Mouse (Mus musculus): ENCODE measurements at regions not wholly inside any gene's neighbourhood (a gene's known extent, or its start where the extent isn't known, plus 50 kb on each side); places are given as distances from the start of the nearest gene placed in this dataset.

GRCm38 (mm10) chr1:164602568-164602967 is 144.4 kb upstream of the Atp1b1 start:
- TF ChIP-seq CTCF (IDR thresholded peaks at IDR 0.05; ENCODE audit: extremely low read depth, insufficient read depth, low read length) (no peak), POLR2A (IDR thresholded peaks at IDR 0.05; ENCODE audit: extremely low read depth, insufficient read depth, low read length) (no peak)
- no peak overlapping the region for H3K4me3 ChIP-seq (ENCODE audit: insufficient read depth, low read length)
- H3K4me1 ChIP-seq (ENCODE audit: control insufficient read depth, insufficient read depth, low read length): no peaks in the 10 kb centered on the region
- no peak overlapping the region for H3K27ac ChIP-seq (ENCODE audit: insufficient read depth, low read length)

DNA sequence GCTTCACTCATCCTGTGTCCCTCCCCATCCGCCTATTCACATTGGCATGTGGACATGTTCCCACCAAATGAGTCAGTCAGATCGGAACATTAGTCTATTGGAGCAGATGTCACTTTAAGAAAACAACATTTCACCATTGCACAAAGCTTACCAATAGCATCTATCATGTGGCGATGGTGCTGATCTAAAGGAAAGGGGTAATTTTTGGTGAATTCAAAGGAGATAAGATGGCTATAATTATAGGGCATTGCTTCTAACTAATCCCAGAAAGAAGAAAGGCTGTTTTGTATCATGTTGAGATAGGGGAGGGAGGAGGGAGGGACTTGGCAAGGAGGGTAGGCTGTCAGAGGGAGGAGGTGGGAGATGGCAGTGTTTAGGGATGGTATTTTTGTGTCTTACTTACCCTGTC is 132.1 kb upstream of the Atp1b1 start:
- TF ChIP-seq CTCF (IDR thresholded peaks at IDR 0.05; ENCODE audit: extremely low read depth, insufficient read depth, low read length) (no peak), POLR2A (IDR thresholded peaks at IDR 0.05; ENCODE audit: extremely low read depth, insufficient read depth, low read length) (no peak)
- peaks cover 11% of the 10 kb centered on the region for H3K4me1 ChIP-seq (ENCODE audit: control insufficient read depth, insufficient read depth, low read length)
- H3K4me3 ChIP-seq (ENCODE audit: insufficient read depth, low read length): no peak overlapping the region
- peak overlapping the region; percentile 70 for H3K27ac ChIP-seq (ENCODE audit: insufficient read depth, low read length)

DNA sequence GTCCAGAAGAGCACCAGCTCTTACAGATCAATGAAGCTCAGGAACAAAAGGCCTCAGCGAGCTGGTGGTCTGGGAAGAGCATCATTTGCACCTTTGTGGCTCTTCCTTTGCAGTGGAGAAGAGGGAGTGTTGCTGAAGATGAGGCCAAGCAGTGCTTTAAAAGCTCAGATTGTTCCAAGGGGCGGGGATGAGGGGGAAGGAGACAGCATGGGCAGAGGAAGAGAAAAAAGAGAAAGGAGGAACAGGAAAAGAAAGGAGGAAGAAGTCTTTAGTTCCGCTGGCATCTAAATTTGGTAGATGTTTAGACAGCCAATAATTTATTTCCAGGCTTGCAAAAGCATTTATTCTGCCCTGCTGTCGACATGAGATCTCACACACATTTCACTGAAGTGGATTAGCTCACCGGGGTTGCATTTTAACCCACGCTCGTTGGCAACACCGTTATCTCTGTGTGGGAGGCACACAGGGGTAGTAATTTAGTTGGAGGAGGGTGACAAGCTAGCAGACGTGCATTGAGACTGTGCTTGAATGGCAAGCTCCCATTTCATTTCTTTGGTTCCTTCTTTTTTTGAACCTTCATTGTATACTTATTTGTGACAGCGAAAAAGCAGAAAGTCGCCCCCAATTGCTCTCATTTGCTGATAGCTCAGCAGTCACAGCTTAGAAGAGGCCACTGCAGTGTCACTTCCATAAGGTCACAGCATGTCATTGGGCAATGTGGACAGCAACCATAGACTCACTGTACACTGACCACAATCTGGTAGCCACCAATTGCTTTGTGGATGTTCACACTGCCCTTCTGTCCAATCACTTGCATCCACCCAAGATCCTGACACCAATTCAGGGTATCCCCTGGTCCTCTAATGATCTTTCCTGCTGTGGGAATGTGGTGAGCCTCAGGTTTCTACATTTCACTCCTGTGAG is 128.2 kb upstream of the Atp1b1 start:
- peaks cover 11% of the 10 kb centered on the region for H3K4me1 ChIP-seq (ENCODE audit: control insufficient read depth, insufficient read depth, low read length)
- no peak overlapping the region for H3K4me3 ChIP-seq (ENCODE audit: insufficient read depth, low read length)
- TF ChIP-seq POLR2A (IDR thresholded peaks at IDR 0.05; ENCODE audit: extremely low read depth, insufficient read depth, low read length): no peak
- no peak for TF ChIP-seq CTCF (IDR thresholded peaks at IDR 0.05; ENCODE audit: extremely low read depth, insufficient read depth, low read length)
- peak overlapping the region; percentile 20; the same call in 1 of the 2 replicates for H3K27ac ChIP-seq (ENCODE audit: insufficient read depth, low read length)

DNA sequence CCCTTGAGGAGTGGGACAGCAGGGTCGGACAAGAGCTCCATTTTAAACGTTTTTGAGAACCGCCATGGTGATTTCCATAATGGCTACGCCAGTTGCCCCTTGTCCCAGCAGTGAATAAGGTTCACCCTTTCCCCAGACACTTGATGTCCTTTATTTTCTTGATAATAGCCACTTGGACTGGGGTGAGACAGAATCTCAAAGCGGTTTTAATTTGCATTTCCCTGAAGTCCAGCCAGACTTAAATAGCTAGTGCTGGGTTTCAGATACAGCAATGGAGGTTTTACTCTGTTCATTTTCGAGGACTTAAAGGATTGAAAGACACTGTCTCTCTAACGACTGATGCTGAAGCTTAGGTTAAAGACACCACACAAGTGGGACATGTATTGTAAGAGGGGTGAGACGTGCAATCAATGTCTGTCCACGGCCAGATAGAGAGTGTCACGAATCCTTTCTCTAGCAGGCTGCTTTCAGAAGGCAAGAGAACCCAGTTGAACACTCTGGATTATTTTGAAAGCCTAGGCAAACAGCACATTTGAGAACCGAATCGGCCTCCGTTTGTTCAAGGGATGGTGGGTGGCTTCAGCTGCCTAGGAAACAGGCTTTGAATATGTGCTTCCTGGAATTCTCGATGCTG is 118.8 kb upstream of the Atp1b1 start:
- Histone ChIP-seq H3K27ac (ENCODE audit: insufficient read depth, low read length) (peak overlapping the region; percentile 90), H3K4me1 (ENCODE audit: control insufficient read depth, insufficient read depth, low read length) (peaks cover 3% of the 10 kb centered on the region; the same call in 1 of the 2 replicates), H3K4me3 (ENCODE audit: insufficient read depth, low read length) (no peak overlapping the region)
- TF ChIP-seq CTCF (IDR thresholded peaks at IDR 0.05; ENCODE audit: extremely low read depth, insufficient read depth, low read length) (no peak), POLR2A (IDR thresholded peaks at IDR 0.05; ENCODE audit: extremely low read depth, insufficient read depth, low read length) (no peak)

- H3K27ac ChIP-seq (ENCODE audit: insufficient read depth, low read length): no peak overlapping the region
- H3K4me3 ChIP-seq (ENCODE audit: insufficient read depth, low read length): no peak overlapping the region
- peaks cover 3% of the 10 kb centered on the region; the same call in 1 of the 2 replicates for H3K4me1 ChIP-seq (ENCODE audit: control insufficient read depth, insufficient read depth, low read length)
- TF ChIP-seq POLR2A (IDR thresholded peaks at IDR 0.05; ENCODE audit: extremely low read depth, insufficient read depth, low read length): no peak
- TF ChIP-seq CTCF (IDR thresholded peaks at IDR 0.05; ENCODE audit: extremely low read depth, insufficient read depth, low read length): no peak
These were observed 115.5 kb upstream of the Atp1b1 start for GRCm38 (mm10) chr1:164573639-164574038.

DNA sequence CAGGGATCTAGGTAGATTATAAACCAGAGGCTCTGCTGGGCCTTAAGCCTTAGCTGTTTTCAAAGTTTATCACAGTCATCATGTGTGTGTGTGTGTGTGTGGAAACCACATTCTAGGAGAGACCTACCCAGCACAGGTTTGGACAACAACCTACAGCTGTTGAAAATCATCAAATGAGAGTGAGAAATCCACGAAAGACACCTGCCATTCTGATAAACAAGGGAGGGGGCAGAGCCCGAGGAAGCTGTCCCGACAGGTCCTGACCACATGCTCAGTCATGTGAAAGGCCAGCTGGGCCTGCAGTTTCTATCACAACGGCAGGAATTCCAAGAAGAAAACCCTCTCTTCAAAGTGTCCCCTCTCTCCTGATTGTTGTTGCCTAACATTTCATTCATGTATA is 114.0 kb upstream of the Atp1b1 start:
- Histone ChIP-seq H3K4me3 (ENCODE audit: insufficient read depth, low read length) (no peak overlapping the region), H3K27ac (ENCODE audit: insufficient read depth, low read length) (no peak overlapping the region), H3K4me1 (ENCODE audit: control insufficient read depth, insufficient read depth, low read length) (peaks cover 2% of the 10 kb centered on the region; the same call in 1 of the 2 replicates)
- no peak for TF ChIP-seq CTCF (IDR thresholded peaks at IDR 0.05; ENCODE audit: extremely low read depth, insufficient read depth, low read length)
- no peak for TF ChIP-seq POLR2A (IDR thresholded peaks at IDR 0.05; ENCODE audit: extremely low read depth, insufficient read depth, low read length)

GRCm38 (mm10) chr1:164571496-164572078 is 113.4 kb upstream of the Atp1b1 start:
- TF ChIP-seq POLR2A (IDR thresholded peaks at IDR 0.05; ENCODE audit: extremely low read depth, insufficient read depth, low read length): no peak
- no peak for TF ChIP-seq CTCF (IDR thresholded peaks at IDR 0.05; ENCODE audit: extremely low read depth, insufficient read depth, low read length)
- Histone ChIP-seq H3K4me1 (ENCODE audit: control insufficient read depth, insufficient read depth, low read length) (no peaks in the 10 kb centered on the region), H3K27ac (ENCODE audit: insufficient read depth, low read length) (no peak overlapping the region), H3K4me3 (ENCODE audit: insufficient read depth, low read length) (no peak overlapping the region)

GRCm38 (mm10) chr1:164564847-164565246 is 106.7 kb upstream of the Atp1b1 start:
- Histone ChIP-seq H3K4me3 (ENCODE audit: insufficient read depth, low read length) (no peak overlapping the region), H3K4me1 (ENCODE audit: control insufficient read depth, insufficient read depth, low read length) (no peaks in the 10 kb centered on the region), H3K27ac (ENCODE audit: insufficient read depth, low read length) (no peak overlapping the region)
- TF ChIP-seq POLR2A (IDR thresholded peaks at IDR 0.05; ENCODE audit: extremely low read depth, insufficient read depth, low read length) (no peak), CTCF (IDR thresholded peaks at IDR 0.05; ENCODE audit: extremely low read depth, insufficient read depth, low read length) (no peak)

DNA sequence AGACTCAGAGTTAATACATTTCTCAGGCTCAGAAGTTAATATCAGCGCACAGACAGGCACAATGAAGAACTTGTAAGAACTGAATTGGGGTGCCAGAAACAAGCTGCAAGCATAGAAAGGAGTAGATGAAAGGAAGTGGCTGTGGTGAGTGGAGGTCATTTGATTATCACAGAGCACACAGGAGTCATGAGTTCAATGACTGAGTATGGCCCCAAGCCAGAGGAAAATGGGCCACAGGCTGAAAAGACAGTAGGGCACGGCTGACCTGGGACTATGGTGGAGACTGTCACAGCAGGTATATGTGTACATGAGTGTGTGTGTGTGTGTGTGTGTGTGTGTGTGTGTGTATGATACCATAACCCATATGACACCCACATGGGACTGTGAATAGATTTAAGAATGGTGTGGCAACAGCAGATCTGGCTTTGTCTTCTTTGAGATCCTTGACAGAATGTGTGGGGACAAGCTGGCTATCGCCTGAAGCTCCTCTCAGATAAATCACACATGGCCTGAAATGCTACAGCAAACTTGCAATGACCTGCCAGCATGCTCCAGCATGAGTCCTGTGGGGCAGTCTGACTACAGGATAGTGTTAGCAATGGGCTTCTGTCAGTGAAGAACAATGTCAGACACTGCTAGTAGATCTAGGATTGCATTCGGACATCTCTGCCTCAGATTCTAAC is 101.5 kb upstream of the Atp1b1 start:
- Histone ChIP-seq H3K4me3 (ENCODE audit: insufficient read depth, low read length) (no peak overlapping the region), H3K4me1 (ENCODE audit: control insufficient read depth, insufficient read depth, low read length) (no peaks in the 10 kb centered on the region), H3K27ac (ENCODE audit: insufficient read depth, low read length) (no peak overlapping the region)
- TF ChIP-seq POLR2A (IDR thresholded peaks at IDR 0.05; ENCODE audit: extremely low read depth, insufficient read depth, low read length) (no peak), CTCF (IDR thresholded peaks at IDR 0.05; ENCODE audit: extremely low read depth, insufficient read depth, low read length) (no peak)

Measured in cortical plate, adult 2 months (tissue).